Mouse (Mus musculus) G1E-ER4 (cell line): ENCODE data around the gene Extl1. TPM values are rescaled to one million over a fixed set of nuclear protein-coding genes. Genes with fewer than 3 reads are reported as not detected.

Experiments used
- GATA1 ChIP-seq: IDR thresholded peaks from one replicate; pipeline ENCODE4 v1.8.0; 2012; ENCODE audit warnings: low read length, inconsistent platforms
- polyA plus RNA-seq: library from polyadenylated mRNA; stranded (reverse); fragments of >175 nt; gene quantifications from 2 replicates; pipeline ENCODE4 v1.2.3, GENCODE M21; 2012

The Extl1 gene
- polyA plus RNA-seq, 1 experiment = not detected

DNA sequence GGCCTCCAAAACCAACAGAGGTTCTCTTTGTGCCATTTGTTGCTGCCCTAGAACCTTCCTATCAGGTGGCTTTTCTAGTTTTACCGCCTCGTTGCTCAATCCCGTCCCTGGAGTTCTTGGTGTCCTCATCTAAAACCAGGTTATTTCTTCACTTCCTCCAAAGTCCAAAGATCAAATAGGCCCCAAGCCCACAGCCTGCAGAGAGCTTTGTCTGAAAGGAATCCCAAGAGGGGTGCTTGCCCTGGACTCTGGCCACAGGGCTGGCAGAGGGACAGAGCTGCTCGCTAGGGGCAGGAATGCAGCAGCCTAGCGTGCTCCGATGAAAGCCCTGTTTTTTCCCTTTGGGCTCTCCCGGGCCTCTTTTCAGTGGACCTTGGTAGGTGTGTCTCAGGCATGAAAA lies 13.5 kb upstream of the Extl1 start:
- no peak for TF ChIP-seq GATA1

DNA sequence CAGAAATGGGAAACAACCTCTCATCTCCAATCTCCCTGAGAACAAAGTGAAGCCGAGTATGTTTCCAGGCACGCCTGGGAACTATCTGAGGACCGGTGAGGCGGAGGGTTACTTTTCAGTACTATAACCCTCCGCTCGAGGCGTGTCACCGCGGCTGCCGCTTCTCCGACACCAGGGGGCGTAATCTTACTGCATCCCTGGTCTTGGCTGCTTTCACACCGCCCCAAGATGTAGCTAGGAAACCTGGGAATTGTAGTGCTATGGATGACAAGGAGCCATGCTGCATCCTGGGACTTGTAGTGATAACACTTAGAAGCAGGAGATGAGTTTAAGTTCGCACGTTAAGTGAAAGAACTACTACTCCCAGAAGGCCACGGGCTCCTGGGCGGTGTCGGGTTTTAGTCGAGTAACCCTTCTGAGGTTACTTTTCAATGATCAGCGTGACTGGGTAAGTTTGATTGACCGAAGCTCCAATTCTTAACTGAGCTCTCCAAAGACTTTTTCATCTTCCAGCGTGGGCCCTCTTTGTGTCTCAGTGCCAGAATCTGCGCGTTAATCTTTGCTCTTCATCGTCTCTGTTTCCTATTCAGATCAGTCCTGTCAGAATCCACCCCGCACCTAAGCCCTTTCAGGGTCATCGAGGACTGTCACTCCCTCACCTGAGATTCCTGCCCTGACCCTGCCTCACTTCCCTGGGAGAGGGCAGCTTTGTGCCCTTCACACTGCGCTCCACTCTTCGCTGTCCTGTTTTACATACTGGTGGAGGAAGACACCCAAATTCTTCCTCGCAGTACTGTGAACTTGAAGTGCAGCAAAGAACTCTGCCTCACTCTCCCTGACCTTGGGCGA lies 12.6 kb upstream of the Extl1 start, which contains the start of gene Pafah2:
Gene Pafah2 (plus strand): TSS at position 344 of the 849 bp plus-strand sequence.
- TF ChIP-seq GATA1 = no peak

DNA sequence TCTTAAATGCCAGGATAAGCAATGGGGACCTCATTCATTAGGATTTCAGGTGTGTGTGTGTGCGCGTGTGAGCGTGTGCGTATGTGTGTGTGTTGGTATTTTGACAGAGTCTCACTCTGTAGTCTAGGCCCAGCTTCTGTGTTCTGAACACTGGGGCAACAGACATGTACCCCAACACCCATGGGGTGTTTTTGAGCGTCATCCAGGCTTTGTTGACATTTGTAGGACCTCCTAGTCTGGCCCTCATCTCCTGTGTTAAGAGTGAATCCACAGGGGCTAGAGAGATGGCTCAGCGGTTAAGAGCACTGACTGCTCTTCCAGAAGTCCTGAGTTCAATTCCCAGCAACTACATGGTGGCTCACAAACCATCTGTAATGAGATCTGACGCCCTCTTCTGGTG lies 11.5 kb upstream of the Extl1 start:
- TF ChIP-seq GATA1 = no peak

DNA sequence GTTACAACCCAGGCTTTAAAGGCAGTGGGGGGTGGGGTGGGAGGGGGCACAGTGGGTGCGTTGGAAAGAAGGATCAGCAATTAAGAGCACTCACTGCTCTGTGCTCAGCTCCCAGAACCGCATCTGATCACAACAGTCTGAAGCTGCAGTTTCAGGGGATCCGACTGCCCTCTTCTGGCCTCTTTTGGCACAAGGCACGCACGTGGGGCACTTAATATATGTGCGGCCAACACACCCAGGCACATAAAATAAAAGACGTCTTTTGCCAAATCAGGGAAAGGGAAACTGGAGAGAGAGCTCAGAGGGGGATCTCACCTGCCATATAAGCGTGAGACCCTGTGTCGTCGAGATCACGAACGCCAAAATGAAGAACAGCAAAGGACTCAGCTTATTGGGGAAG lies 9.4 kb upstream of the Extl1 start:
- no peak for TF ChIP-seq GATA1

DNA sequence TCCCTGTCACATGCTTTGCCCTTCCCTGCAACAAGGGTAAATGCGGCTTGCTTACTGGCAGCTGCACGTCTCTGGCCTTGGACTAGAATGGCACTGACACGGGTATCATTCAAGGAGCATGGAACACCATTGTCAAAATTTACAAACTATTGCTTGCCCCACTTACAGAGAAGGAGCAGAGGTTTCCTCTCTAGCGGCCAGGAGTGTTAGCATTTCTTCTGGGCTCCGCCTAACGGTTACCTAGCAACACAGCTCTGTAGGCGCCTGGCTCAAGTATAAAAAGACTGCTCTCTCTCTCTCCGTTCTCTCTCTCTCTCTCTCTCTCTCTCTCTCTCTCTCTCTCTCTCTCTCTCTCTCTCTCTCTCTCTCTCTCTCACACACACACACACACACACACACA lies 8.9 kb upstream of the Extl1 start:
- no peak for TF ChIP-seq GATA1

DNA sequence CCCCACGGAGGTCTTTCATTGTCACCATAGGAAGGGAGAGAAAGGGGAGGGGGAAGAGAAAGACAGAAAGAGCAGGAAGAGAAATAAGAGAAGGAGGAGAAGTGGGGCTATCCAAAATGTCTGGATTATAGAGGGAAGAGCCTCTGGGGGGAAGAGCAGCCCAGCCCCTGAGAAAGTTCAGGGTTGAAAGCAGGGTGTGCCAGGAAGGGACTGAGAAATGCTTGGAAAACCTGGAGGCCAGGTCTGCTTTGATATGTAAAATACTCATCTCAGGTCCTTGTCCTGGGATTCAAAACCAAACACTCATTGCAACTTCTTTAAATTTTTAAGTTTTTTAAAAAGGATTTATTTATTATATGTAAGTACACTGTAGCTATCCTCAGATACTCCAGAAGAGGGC lies 8.0 kb upstream of the Extl1 start:
- TF ChIP-seq GATA1 = no peak

DNA sequence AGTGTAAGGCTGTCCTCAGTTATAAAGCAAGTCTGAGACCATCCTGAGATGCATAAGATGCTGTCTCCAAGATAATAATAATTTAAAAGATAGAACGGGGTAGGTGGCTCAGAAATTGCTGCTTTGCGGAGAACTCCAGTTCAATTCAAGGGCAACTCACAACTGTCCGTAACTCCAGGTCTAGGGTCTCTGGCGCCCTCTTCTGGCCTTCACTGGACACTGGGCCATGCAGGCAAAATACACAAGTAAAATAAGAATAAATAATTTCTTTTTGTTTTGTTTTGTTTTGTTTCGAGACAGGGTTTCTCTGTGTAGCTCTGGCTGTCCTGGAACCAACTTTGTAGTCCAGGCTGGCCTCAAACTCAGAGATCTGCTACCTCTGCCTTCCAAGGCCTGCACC lies 4.7 kb upstream of the Extl1 start:
- no peak for TF ChIP-seq GATA1

DNA sequence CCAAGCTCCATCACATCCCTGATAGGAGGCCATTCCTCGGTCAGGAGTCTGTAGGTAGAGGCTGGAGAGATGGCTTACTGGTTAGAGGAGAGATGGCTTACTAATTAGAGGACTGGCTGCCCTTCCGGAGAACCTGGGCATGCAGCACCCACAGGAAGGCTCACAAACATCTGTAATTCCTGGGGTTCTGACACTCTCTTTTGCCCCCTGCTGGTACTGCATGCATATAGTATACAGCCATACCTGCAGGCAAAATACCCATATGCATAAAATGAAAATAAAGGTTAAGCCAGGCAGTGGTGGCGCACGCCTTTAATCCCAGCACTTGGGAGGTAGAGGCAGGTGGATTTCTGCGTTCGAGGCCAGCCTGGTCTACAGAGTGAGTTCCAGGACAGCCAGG lies 3.6 kb upstream of the Extl1 start:
- TF ChIP-seq GATA1 = no peak

DNA sequence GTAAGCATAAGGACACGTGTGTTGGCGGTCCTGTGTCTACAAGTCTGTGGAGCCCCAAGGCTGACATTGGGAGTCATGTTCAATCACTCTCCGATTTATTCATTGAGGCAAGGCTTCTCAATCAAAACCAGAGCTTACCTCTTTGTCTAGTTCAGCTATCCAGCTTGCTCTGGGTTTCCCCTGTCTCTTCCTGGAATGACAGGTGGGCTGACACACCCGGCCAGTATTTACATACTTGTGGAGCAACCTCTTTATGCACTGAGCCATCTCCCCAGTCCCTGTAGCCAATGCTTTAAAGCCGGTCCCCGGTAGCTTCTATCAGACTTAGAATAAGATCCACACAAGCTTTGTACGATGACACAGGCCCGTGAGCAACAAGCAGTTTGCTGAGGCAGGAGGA lies 4.1 kb downstream of the Extl1 start:
- TF ChIP-seq GATA1 = no peak

DNA sequence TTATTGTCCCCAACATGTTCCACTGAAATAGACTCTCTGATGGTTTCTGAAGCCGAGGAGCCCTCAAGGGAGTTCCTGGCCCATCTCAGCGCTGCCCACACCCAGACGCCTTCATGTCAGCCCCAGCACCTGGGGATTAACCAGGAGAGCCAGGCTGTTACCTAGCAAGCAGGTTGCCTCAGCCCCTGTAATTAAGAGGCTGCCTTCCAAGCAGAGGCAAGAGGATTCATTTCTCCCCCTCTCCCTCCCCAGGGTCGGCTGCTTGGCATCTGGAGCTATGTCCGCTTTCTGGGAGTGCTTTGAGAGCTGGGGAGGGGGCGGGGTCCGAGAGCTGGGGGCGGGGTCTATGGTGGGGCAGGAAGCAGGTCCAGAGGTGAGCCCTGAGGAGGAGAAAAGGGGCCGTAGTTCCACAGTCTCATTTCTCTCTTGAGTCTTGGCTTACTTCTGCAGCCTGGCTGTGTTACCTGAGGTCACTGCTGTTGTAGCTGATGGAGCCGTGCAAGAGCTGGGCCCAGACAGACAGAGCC lies 5.5 kb downstream of the Extl1 start:
- no peak for TF ChIP-seq GATA1

DNA sequence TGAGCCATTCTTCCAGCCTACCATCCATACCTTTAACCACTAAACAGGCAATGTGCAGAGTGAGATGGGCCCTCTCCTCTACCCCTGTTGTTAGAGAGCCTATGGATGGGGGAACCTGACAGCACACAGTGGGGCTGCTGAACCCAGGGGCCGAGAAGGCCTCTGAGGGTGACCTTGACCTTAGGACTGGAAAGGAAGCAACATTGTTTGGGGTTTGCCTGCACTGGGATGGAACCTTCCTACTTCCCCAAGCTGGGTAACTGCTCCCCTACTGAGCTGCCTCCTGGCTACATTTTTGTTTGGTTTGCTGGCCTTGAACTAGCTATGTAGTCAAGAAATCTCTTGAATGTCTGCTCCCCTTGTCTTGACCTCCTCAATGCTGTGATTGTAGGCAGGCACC lies 9.3 kb downstream of the Extl1 start:
- TF ChIP-seq GATA1 = no peak

DNA sequence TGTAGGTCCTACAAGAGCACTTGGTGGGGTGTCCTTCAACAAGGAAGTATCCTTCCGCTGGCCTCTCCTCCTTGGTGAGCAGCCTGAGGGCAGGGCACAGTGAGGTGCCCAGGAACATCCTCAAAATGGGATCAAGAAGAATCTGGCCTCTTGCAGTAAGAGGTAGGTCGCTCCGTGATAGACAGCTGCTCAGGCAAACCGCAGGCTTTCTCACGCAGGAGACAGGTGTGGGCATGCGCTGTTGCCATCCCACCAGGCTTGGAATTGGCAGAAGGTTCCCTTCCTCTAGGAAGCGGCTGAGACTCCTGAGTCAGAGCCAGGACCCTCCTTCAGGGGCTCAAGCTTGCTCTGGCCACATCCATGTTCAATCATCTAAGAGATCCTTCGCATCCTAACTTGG lies 10.4 kb downstream of the Extl1 start:
- no peak for TF ChIP-seq GATA1

DNA sequence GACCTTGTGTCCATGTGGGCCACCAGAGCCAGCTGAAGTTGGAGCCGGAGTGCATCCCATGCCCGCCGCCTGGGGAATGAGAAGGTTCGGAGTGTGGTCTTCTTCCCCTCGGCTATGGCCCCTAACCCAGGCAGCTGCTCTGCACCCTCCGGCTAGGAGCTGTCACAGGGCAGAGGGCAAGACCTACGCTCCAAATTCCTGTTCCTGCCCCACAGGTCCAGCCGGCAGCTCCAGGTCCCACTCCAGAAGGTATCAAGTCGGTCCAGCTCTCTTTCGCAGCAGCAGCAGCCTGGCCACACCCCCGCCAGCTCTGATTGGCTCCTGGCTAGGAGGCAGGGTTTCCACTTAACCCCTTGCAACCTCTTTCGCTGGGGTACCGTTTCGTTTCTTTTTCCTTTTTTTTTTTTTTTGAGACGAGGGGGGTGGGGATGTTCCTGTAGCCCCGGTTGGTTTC lies 11.3 kb downstream of the Extl1 start:
- TF ChIP-seq GATA1 = no peak

DNA sequence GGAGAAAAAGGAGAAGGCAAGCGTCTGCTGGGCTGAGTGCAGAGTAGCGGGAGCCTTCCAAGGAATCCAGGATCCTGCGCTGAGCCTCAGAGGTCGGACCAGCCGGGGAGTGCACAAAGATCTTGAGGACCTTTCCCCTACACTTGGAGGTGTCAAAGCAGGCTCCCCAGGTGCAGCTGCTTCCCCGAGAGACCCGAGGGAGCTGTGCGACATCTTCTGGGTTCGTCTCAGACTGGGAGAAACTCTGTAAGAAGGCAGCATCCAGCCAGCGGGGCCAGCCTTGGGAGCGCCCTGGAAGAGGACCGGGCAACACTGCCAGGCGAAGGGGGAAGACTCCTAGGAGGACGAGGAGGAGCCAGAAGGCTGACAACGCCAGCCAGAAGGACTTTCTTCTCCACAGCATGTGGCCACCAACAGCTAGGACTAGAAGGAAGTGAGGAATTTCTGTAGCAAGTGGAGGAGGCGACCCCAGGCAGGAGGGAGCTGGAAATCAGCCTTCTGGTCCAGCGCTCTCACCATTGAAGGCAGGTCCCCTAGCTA lies 12.3 kb downstream of the Extl1 start:
- TF ChIP-seq GATA1 = no peak

DNA sequence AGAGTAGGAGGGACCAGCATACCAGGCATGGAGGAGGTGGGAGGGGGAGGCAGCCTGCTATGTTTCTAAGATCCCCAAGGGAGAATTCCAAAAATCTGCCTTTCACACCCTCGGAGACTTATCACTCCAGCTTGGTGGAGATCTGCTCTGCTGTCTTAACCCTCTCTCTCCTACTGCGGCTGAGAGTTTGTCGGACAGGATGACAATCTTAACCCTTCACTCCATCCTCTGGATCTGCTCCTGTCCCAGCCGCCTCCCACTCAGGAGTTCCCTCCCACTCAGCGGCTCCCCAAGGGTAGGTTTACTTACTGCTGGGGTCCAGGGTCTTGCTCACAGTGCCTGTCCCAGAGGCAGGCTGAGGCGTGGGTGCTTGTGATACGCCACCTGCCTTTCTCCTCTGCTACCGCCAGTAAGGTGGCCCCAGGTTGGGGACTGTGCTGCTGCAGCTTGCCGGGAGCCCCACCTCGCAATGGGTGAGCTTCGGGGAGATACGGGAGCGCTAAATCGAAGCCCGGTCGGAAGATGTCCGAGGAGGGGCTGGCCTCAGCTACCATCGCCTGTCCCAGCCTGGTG lies 12.9 kb downstream of the Extl1 start:
- no peak for TF ChIP-seq GATA1

DNA sequence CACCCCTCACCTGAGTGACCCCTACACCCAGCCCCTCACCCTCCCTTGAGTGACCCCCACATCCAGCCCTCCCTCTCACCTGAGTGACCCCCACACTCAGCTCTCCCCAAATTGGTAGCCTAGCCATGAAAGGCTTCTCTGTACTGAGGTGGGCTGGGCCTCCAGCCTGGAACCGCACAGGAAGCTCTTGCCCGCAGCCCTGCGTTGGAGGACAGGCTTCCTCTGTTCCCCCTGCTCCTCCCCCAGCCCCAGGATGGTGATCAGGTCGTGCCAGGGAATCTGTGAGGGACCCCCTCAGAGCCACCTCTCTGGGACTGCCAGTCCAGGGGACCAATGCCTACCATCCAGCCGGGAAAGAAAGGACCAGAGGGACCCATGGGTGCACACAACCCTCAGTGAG lies 18.4 kb downstream of the Extl1 start:
- TF ChIP-seq GATA1 = no peak

DNA sequence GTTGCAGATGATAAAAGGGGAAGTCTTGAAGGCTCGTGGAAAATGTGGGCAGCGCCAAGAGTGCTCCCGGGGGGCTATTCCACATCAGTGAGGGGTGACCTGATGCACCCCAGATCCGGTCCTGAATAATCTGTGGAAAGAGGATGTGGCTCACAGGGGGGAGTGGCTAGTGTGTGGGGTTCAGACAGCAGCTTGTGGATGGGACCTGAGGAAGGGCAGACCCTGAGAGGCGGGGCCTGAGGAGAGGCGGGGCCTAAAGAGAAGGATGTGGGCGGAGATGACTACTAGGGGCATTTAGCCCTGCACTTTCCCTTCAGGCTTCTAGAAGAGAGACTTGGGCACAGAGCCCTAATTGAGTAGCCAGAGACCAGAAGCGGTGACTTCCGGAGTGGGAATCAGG lies 21.1 kb downstream of the Extl1 start:
- no peak for TF ChIP-seq GATA1
